Mouse (Mus musculus) adipocyte (in vitro differentiated cells): ENCODE data around the gene Rlf.
"Not testable (repeated sequence)": the region's sequence is repeated elsewhere in the genome, so short reads cannot be mapped to it uniquely, and the experiment has no call there.

Source experiments
- DNase-seq: peaks from one replicate; pipeline ENCODE4 v3.0.0-alpha.2; 2016; ENCODE audit warnings: low spot score

Gene Rlf

DNA sequence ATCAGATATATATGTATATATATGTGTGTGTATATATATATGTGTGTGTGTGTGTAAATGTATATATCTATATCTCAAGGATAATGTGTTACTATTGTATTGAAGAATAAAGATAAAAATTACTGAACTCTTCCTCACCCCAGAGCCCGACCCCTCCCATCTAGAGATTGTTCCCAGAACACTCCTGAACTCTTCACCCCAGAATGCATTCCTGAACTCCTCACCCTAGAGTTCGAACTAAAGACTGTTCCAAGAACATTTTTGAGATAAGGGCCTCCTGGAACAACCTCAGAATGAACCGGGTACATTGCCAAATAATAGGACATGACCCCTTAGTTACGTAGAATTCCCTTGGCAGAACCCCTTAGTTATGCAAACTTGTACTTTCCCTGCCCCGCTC, 48.2 kb downstream of the Rlf start:
- DNase-seq = not testable (repeated sequence)

DNA sequence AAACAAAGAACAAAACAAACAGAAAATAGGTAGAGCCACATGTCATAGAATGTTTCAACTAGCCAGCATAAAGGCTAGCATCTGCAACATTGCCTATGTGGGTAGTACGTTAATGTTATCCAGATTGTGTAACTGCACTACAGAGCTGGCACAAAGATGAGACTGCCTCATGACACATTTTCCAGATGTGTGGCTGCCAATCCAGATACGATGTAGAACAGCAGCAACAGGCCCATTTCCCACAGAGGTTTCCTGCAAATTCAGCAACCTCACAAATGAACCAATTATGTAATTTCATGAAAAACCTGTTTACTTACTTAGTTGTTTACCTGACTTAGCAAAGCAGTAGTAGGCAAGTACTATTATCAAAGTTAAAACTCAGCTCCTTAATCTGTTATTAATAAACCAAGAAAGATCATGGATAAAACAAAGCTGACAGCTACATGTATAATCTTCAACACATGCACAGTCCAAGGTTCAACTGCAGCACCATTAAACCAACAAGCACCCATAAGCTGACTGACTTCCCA, 51.3 kb downstream of the Rlf start:
- DNase-seq = peak; percentile 82

DNA sequence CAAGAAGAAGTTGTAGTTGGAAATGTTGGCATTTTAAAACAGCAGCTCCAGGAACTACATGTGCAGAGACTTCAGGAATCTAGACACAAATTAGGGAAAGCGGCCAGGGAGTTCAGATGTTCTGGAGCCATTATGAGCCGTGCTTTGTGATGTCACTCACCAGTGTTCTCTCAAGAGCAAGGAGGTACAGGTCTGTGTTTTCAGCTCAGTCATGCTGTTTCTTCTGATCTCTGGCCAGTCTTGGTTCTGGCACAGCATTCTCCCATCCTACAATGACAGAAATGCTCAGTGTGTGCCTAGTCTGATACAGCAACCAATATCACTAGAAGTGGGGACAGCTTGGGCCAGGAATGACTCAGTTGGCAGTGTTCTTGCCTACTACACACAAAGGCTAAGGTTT, 105.8 kb downstream of the Rlf start, which contains the start of gene Tmco2:
TSS of gene Tmco2 (minus strand) at position 101 of the 400 bp plus-strand sequence.
- DNase-seq = no peak

DNA sequence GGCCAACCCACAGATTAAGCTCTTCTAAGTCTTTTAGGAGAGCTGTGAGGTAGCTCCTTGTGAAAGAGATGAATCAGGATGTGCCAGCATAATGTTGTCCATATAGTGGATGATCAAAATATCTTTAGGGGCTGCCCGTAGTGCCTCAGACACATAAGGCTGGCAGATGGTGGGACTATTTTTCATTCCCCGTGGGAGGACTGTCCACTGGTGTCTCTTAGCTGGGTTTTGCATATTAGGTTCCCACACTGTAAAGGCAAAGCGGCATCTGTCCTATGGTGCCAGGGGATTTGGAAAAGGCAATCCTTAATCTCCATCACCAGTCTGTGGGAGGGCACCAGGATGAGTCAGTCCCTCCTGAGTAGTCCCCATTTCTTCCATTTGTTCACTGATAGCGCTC, 111.6 kb downstream of the Rlf start:
- DNase-seq = no peak

DNA sequence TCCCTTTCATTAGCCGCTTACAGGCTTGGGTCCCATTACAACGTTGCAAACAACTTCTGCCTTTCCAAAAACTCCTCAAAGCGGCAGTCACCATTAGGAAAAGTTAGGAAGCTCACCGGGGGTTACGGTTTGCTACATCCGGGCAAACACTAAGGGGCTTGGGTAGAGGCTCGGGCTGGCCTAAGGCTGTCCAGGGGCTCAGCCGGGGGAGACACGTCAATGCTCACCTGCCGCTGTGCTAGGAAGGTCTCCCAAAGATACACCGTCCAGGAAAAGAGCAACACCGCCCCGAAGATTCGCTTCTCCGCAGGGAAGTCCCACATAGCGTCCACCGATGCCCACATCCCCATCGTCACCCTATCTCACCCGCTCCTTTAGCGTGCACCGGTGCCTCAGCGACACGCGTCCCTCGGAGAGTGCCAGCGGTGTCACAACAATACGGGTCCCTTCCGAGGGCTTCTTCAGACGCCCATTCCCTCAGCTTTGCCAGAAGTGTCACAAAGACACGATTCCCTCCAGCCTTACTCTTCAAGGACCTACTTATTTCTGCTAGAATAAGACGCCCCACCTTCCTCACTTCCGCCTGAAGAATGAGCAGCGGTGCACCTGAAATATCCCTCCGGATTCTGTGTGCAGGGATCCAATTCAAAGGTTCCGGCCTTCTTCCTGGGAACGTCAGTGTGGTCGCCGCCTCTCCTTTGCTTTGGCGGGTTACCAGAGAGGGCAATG, 117.1 kb downstream of the Rlf start, which contains the start of gene Zmpste24:
TSS of gene Zmpste24 (minus strand) at position 592 of the 729 bp plus-strand sequence.
- DNase-seq = peak; percentile 94
